Mouse (Mus musculus) G1E (cell line): ENCODE data around the gene Gdpd1.

Source experiments
- CTCF ChIP-seq: IDR thresholded peaks from 2 replicates; pipeline ENCODE4 v1.5.1; 2012; ENCODE audit warnings: low read depth, low read length, inconsistent platforms, mixed read lengths
- POLR2AphosphoS5 ChIP-seq: IDR thresholded peaks from 2 replicates; pipeline ENCODE4 v1.6.1; 2012; ENCODE audit warnings: low read depth, low read length, inconsistent platforms; ENCODE audit not compliant: insufficient replicate concordance

DNA sequence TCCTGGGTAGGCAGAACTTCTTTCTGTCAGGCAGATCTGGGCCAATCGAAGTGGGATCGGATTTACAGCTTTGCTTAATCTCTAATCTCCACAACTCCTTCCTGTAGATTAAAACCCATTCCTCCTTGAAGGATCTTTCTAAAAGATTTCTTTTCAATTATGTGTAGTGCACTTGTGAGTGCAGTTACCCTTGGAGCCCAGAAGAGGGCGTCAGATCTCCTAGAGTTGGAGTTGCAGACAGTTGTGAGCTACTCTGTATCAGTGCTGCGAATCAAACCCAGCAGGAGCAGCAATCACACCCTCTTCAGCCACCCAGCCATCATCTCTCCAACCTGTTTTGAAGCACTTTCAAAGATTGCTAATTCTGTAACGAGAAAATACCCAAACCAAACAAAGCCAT is 53.4 kb downstream of the Gdpd1 start:
- TF ChIP-seq CTCF (no peak), POLR2AphosphoS5 (no peak)
